Mouse (Mus musculus): ENCODE data around the gene Ajm1. TPM values are rescaled to one million over a fixed set of nuclear protein-coding genes. Genes with fewer than 3 reads are reported as not detected.

Ajm1 gene
- total RNA-seq, 2 experiments from 2014 or later, result 0.07 to 0.08 TPM

DNA sequence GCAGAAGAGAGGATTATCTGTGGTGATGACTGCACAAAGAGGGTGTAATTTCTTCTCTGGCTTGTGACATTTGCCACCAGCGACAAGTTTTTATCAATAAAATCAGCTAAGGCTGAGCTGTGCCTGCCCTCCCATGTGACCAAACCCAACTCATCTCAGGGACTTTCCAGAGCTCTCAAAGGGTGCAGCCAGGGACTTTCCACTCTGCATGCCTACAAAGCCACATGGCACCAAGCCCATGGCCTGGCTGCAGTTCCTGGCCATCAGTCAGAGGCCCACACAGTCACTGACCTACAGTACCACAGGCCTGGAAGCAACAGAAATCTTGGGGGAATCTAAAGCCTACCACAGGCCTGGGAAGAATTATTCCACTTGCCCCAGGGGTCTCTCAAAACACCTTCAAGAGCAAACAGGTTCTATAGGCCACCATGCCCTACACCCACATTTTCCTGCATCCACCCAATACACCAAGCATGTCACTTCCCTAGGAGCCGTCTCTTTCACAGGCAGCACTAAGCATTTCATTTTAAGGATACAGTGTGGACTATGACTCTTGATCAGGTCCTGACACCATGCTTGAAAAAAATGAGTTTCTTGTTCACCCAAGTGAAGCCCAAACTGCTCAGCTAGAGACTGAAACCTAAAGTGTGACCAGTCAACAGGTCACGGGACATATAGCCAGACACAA lies 47.2 kb downstream of the Ajm1 start:
- DNase-seq (ENCODE audit: low spot score in 2 of 2), result peak; percentile 40 to 68

- no peak for DNase-seq (ENCODE audit: low spot score in 2 of 2)
These were observed 47.9 kb downstream of the Ajm1 start for GRCm38 (mm10) chr2:25533707-25534106.

- DNase-seq (ENCODE audit: low spot score in 2 of 2), result no peak
These were observed 54.9 kb downstream of the Ajm1 start for GRCm38 (mm10) chr2:25526510-25527302.

Other genes with a start within 250 kb of the Ajm1 start
- 10 to 100 TPM; 36.5 to 40.2 TPM for gene Man1b1, start 249.4 kb downstream of the Ajm1 start, total RNA-seq (2021)
- gene Dpp7, start 225.4 kb downstream of the Ajm1 start, total RNA-seq (2021), result 10 to 100 TPM in 1 of 2 experiments, 1 to 10 TPM in 1; 8.1 to 11.9 TPM
- 10 to 100 TPM; 11.2 to 14.3 TPM for gene Uap1l1, start 216.1 kb downstream of the Ajm1 start, total RNA-seq (2021)
- 1 to 10 TPM; 6.2 TPM for gene Sapcd2, start 209.4 kb downstream of the Ajm1 start, total RNA-seq (2021)
- 10 to 100 TPM; 35.1 to 42.0 TPM for gene Entpd2, start 185.9 kb downstream of the Ajm1 start, total RNA-seq (2021)
- gene Npdc1, start 182.4 kb downstream of the Ajm1 start, total RNA-seq (2021), result 10 to 100 TPM; 41.2 to 45.9 TPM
- under 1 TPM in 1 of 2 experiments, not detected in 1; 0.34 TPM for gene Fut7, start 158.5 kb downstream of the Ajm1 start, total RNA-seq (2021)
- 10 to 100 TPM; 12.7 to 13.8 TPM for gene Abca2, start 153.1 kb downstream of the Ajm1 start, total RNA-seq (2021)
- under 1 TPM in 1 of 2 experiments, not detected in 1; 0.34 TPM for gene Clic3, start 124.9 kb downstream of the Ajm1 start, total RNA-seq (2021)
- 10 to 100 TPM; 40.0 to 45.9 TPM for gene Paxx, start 120.7 kb downstream of the Ajm1 start, total RNA-seq (2021)
- gene Ptgds, start 111.7 kb downstream of the Ajm1 start, total RNA-seq (2021), result 1 to 10 TPM; 2.9 to 3.9 TPM
- not detected for gene Lcn12, start 87.8 kb downstream of the Ajm1 start, total RNA-seq (2021)
- 10 to 100 TPM; 62.5 to 71.4 TPM for gene Fbxw5, start 81.0 kb downstream of the Ajm1 start, total RNA-seq (2021)
- gene C8g, start 80.0 kb downstream of the Ajm1 start, total RNA-seq (2021), result 1 to 10 TPM in 1 of 2 experiments, under 1 TPM in 1; 0.74 to 1.2 TPM
- gene Traf2, start 34.8 kb downstream of the Ajm1 start, total RNA-seq (2021), result 10 to 100 TPM; 15.7 to 16.5 TPM
- gene Edf1, start 23.9 kb downstream of the Ajm1 start, total RNA-seq (2021), result 100 to 1,000 TPM; 173 to 196 TPM
- 1 to 10 TPM; 2.3 to 2.5 TPM for gene Mamdc4, start 6.9 kb downstream of the Ajm1 start, total RNA-seq (2021)
- 10 to 100 TPM; 43.0 to 44.8 TPM for gene Phpt1, start 6.5 kb downstream of the Ajm1 start, total RNA-seq (2021)
- 10 to 100 TPM; 59.3 to 65.0 TPM for gene Rabl6, start 26.8 kb upstream of the Ajm1 start, total RNA-seq (2021)
- gene Ccdc183, start 35.9 kb upstream of the Ajm1 start, total RNA-seq (2021), result not detected
- 10 to 100 TPM; 11.7 to 18.6 TPM for gene Tmem141, start 40.2 kb upstream of the Ajm1 start, total RNA-seq (2021)
- 10 to 100 TPM in 1 of 2 experiments, 1 to 10 TPM in 1; 9.7 to 14.3 TPM for gene Fcna, start 46.3 kb upstream of the Ajm1 start, total RNA-seq (2021)
- gene Lcn8, start 71.4 kb upstream of the Ajm1 start, total RNA-seq (2021), result 1 to 10 TPM; 1.2 to 2.5 TPM
- gene Lcn5, start 76.2 kb upstream of the Ajm1 start, total RNA-seq (2021), result not detected
- gene Lcn6, start 95.0 kb upstream of the Ajm1 start, total RNA-seq (2021), result not detected
- gene Lcn10, start 101.0 kb upstream of the Ajm1 start, total RNA-seq (2021), result not detected
- not detected for gene Obp2a, start 118.3 kb upstream of the Ajm1 start, total RNA-seq (2021)
- gene Bmyc, start 125.0 kb upstream of the Ajm1 start, total RNA-seq (2021), result 10 to 100 TPM; 21.5 to 25.6 TPM
- gene Obp2b, start 155.3 kb upstream of the Ajm1 start, total RNA-seq (2021), result not detected
- gene Lcn3, start 183.8 kb upstream of the Ajm1 start, total RNA-seq (2021), result not detected
- not detected for gene Lcn11, start 195.3 kb upstream of the Ajm1 start, total RNA-seq (2021)
- not detected for gene Gm13539, start 200.5 kb upstream of the Ajm1 start, total RNA-seq (2021)
- not detected for gene Glt6d1, start 234.1 kb upstream of the Ajm1 start, total RNA-seq (2021)
- gene Lcn9, start 241.4 kb upstream of the Ajm1 start, total RNA-seq (2021), result not detected